Mouse (Mus musculus) layer of hippocampus, postnatal 14 days (tissue): ENCODE measurements around the gene Platr17. TPM values are rescaled to one million over a fixed set of nuclear protein-coding genes. Genes with fewer than 3 reads are reported as not detected.

Experiments
- DNase-seq, 2 experiments: peaks; one replicate each; pipeline ENCODE4 v3.0.0; 2021 to 2022; ENCODE audit warnings: low spot score in 2 of 2, mixed read lengths in 1 of 2
- total RNA-seq, 2 experiments: library from RNA; stranded (reverse); gene quantifications; 2 replicates each; pipeline ENCODE4 v1.2.3; 2021

Platr17 gene
- total RNA-seq, 2 experiments from 2014 or later, result 0.50 TPM; not detected in 1

DNA sequence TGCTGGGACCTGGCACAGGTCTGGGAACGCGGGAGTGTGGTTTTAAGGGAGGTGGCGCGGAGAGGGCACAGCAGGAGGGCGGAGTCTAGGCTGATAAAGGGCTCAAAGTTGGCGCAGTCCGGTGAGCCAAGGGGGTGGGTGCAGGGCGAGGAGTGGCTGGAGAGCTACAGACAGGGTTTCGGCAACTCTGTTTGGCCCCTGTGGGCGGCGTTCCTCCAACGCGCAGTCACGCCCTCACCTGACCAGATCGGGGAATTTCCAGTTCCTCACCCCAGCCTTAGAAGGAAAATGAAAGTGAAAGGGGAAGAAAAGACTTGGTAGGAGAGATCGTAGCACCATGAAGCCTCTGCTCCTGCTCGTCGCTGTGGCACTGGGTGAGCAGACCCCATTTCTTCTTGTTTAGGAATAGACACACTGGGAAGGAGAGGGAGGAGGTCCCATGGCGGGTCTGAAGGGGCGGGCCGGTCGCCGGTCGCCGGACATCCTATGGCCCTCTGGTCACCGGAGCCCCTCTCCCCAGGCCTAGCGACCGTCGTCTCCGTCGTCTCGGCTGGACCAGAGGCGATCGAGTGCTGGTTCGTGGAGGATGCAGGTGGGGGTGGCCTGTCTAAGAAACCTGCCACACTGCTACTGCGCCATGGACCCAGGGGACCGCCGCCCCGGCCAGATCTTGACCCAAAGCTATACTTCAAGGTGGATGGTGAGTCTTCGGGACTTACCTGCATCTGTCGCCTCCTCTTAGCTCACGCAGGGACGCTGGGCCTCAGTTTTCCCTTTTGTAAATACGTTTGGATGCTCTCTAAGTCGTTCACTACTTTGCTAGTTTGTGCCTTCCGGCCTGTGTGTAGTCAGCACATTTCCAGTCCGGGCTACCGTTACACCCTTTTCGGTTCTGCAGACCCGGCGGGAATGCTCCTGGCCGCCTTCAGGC, 14.7 kb downstream of the Platr17 start:
- no peak for DNase-seq

DNA sequence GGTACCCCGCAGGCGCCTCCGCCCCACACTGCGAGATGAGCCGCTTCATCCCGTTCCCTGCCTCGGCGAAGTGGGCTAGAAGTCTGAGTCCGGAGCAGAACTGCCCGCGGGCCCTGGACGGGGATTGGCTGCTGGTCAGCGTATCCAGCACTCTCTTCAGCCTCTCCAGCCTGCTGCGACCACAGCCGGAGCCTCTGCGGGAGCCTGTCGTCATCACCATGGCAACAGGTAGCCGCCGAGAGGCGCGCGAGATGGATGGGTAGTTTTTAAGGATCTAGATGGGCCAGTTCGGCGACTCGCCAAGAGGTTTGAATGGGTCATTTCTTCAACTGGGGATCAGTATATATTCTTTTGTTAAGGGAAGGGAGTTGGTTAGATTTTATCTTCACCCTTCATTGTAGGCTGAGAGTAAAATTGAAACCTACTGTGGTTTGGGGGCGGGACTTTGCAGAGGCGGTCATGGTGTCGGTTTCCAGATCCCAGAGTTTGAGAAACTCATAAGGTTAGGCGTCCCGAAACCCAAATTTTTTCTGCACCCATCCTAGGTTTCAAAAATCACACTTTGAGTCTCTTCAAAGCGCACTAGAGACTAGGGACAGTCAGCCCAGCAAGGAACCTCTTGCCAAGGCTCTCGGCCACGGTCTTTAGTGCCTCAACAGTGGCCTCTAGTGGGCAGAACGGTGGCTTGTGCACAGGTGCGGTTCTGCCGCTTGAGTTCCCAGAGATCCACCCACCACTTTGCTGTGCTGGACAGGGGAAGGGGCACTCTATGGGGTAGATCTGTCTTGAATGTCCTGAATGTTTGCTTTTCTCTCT, 15.6 kb downstream of the Platr17 start:
- peak; percentile 72 to 77 for DNase-seq

DNA sequence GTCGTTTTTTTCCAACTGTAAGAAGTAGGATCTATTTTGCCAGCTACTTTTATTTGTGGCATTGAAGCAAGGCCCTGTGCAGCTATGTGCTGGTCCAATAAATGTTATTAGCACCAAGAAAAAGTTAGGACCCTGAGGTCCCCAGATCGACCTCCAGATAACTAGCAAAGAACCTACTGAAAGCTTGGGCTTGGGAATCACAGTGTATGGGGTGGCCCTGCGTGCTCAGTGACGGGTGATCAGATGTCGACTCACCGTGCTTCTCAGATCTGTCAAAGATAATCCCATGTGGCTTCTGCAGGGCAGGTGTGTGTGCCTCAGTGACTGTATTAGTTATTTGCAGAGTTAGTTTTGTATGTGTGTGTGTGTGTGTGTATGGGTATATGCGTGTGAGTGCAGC, 16.4 kb downstream of the Platr17 start:
- no peak for DNase-seq

DNA sequence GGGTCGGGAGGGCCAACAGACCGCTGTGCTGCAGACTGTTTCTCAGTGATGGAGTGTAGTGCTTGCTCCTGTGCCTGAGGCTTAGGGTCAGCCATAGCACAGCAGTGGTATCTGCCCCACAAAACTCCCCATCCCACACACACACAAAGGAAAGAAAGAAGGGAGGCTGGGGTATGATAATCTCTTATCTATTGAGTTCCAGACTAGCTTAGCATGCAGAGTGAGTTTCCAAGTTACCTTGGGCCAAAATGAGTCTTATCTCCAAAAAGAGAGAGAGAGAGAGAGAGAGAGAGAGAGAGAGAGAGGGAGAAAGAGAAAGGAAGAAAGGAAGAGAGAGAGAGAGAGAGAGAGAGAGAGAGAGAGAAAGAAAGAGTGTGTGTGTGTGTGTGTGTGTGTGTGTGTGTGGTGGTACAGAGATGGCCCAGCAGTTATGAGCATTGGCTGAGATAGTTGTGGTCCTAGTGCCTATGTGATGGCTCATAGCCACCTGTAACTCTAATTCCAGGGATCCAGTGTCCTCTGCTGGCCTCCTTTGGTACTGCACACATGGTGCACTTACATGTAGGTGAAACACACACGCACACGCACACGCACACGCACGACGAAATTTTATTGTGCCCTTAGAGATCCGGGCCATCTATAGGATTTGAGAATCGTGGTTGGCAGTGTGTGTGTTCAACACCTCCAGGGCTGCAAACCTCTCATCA, 19.8 kb downstream of the Platr17 start:
- DNase-seq, result no peak

DNA sequence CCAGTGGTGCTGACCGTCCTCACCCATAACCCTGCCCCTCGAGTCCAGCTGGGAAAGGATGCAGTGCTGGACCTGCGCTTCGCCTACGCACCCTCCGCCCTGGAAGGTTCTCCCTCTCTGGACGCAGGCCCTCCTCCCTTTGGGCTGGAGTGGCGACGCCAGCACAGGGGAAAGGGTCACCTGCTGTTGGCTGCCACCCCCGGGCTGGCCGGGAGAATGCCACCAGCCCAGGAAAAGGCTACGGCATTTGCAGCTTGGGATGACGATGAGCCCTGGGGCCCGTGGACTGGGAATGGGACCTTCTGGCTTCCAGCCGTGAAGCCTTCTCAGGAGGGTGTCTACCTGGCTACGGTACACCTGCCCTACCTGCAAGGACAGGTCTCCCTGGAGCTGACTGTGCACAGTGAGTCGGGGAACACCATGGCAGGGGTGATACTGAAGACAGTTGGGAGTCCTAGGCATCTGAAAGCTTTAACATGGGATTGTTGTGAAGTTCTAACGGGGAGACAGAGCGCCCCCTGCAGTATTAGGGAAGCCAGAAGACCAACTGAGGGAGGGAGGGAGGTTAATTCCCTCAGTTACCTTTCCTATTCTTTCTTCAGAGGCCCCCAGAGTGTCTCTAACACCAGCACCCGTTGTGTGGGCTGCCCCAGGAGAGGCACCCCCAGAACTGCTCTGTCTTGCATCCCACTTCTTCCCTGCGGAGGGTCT, 20.6 kb downstream of the Platr17 start:
- DNase-seq, result no peak

DNA sequence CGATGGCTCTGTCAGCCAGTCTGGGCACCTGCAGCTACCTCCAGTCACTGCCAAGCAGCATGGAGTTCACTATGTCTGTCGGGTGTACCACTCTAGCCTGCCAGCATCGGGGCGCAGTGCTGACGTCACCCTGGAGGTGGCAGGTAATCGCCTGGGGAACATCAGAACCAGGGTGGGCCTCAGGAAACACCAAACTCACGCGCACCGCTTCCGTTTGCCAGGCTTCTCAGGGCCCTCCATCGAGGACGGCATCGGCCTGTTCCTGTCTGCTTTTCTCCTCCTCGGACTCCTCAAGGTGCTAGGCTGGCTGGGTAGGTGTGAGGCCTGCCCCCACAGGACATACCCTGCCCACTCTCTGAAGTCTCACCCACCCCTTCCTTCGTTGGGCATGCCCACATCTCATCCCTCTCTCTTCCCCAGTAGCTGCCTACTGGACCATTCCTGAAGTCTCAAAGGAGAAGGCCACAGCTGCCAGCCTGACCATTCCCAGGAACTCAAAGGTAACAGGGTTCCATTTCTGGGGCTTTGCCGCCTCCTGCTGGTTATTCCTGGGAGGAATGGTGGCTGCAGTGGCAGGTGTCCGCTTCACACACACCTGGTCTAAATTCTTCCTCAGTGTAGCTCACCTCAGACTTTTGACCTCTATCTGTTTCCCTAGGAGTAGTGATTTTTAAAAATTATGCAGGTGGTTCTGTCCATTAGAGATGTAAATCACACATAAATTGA, 21.4 kb downstream of the Platr17 start:
- DNase-seq, result no peak

DNA sequence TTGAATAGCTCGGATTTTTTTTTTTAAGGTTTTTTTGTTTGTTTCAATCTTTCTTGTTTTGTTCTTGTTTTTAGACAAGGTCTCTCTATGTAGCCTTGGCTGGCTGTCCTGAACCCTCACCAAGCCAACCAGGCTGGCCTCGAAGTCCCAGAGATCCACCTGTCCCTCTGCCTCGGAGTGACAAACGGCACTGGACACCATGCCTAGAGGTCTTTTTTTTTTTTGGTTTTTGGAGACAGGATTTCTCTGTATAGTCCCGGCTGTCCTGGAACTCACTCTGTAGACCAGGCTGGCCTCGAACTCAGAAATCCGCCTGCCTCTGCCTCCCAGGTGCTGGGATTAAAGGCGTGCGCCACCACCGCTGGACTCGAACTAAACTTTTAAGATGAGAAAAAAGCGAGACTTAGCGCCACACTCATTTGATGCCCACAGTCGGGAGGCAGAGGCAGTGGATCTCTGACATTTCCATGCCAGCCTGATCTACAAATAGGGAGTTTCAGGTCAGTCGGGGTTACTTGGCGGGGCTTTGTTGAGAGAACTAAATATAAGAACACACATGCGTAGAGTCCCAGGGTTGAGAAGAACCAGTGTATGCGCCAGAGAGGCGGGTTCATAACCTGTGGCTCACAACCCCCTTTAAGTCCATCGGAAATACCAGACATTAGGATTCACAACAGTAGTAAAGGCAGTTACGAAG, 23.5 kb downstream of the Platr17 start:
- DNase-seq, result no peak

DNA sequence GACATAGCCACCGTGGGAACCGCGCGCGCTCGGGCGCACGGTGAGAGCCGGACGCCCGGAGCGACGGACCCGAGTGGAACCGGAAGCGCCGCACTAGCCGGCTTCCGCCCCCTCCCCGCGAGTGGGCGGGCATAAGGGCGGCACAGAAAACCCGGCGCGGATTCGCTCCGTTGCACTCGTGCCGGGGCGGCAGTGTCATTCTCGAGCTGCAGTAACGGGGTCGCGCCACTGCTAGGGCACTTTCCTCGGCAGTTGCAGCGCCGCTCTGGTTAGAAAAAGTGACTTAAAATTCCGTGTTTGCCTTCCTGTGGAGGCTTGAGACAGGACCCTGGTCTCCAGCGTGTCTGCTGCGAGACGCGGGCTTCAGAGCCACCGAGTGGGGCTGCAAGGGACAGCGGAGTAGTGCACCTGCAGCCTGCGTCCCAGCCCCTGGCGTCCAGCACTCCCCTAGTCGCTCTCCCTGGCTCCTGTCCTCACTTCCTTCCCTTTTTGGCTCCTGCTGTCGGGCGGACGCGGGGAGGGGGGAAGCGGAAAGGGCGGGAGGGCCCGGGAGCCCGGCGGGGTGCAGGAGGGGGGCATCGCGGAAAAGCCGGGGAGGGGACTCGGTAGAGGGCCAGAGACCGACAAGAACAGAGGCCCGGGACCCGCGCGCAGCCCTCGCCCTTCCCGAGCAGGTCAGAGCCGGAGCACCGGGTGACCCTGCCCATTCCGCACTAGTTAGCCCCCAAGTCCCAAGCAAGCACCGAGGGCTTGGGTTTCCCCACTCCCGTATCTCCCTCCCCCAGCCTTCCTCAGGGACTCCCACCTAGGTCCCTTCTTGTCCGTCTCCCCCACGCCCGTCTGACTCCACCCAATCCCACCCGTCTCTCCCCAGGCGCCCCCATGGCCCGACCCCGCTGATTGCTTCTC, 24.7 kb downstream of the Platr17 start, which contains the start of gene Rgl2:
Rgl2 (plus strand) TSS at position 173 of the 909 bp plus-strand sequence.
- peak; percentile 93 to 94 for DNase-seq

DNA sequence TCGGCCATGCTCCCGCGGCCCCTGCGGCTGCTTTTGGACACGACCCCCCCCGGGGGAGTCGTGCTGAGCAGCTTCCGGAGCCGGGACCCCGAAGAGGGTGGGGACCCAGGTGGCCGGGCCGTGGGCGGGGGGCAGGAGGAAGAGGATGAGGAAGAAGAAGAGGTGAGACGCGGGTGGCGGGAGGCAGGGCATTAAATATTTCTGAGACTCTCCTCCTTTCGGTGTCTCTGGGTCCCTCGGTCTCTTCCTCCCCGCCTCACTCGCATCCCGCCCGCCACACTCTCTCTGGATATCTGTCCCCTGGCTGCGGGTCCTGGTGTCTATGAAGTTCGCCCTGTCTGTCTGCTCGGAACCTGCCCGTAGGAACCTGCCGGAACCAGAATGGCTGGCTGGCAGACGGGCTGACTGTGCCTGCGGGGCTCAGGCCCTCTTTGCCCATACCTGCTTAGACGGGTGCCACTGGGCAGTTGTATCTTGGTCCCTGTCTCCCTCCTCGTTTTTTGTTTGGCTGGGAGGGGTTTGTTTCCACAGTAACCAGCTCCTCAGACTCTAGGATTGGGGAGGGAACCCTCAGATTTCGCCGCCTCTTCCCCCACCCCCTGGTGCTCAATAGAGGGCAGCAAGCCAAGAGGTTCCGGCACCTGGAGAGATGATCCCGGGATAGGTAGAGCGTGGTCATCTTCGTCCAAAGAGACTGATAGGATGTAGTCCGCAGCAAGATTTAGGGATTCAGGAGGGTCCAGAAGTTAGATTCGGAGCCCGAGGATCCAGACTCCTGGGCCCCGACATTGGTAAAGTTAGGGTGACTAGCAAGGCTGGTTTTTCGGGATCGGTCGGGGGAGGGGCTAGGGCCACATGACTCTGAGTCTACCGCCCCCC, 25.6 kb downstream of the Platr17 start:
- peak; percentile 60 to 67 for DNase-seq

DNA sequence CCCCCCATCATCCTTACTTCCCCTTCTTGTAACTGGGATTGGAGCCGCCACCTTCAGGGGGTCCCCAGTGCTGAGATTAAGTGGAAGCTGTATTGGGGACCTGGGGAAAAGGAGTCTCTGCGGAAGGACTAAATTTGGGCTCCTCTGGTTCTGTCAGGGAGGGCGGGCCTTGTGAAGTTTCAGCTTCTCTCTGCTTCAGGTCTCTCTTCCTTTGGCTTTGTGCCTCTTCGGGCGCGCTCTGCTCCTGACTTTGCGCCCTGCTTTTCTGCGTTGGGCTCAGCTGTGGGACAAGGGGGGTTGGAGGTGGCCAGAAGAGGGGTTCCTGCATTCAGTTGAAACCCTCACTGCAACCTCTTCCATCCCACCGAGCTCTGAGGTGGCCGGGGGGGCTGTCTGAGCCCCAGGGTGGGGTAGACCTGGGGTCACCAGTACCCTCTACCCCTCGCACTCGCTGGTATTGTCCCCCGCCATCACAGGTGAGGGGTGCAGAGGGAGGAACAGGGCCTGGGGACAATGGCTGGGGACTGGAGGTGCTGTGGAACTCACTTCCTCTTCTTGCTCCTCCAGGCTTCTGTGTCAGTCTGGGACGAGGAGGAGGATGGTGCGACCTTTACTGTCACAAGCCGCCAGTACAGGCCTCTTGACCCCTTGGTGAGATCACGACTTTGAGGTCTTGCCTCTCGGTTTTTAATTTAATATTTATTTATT, 26.4 kb downstream of the Platr17 start:
- DNase-seq, result no peak

DNA sequence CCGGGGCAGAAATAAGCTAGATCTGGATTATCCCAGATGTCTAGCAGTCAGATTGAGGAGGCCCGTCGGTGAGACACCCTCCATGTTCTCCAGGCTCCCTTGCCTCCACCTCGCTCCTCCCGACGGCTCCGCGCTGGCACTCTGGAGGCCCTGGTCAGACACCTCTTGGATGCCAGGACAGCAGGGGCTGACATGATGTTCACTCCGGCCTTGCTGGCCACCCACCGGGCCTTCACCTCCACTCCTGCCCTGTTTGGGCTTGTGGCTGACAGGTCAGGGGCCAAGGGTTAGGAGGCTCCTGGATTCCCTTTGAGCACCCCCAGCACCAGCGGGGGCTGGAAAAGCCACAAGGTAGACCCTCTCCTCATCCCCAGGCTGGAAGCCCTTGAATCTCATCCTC, 27.0 kb downstream of the Platr17 start:
- DNase-seq, result no peak

DNA sequence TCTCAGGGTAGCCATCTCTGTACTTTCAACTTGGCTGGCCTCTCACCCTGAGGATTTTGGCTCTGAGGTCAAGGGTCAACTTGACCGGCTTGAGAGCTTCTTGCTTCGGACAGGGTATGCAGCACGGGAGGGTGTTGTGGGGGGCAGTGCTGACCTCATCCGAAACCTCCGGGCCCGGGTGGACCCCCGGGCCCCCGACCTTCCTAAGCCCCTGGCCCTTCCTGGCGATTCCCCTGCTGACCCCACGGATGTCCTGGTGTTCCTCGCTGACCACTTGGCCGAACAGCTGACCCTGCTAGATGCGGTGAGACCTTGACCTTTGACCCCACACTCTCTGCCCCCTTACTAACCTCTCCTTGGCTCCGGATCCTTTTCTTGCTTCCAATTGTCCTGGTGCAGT, 27.5 kb downstream of the Platr17 start:
- no peak for DNase-seq

DNA sequence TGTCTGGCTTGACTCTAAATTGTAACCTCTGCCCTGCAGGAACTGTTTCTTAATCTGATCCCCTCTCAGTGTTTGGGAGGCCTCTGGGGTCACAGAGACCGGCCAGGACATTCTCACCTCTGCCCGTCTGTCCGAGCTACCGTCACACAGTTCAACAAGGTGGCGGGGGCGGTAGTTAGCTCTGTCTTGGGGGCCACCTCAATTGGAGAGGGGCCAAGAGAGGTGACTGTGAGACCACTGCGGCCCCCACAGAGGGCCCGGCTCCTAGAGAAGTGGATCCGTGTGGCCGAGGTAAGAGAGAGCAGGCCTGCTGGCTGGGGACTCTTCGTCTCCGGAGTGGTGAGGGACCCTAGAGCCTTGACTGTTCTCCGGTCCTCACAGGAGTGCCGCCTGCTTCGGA, 28.0 kb downstream of the Platr17 start:
- DNase-seq, result no peak

DNA sequence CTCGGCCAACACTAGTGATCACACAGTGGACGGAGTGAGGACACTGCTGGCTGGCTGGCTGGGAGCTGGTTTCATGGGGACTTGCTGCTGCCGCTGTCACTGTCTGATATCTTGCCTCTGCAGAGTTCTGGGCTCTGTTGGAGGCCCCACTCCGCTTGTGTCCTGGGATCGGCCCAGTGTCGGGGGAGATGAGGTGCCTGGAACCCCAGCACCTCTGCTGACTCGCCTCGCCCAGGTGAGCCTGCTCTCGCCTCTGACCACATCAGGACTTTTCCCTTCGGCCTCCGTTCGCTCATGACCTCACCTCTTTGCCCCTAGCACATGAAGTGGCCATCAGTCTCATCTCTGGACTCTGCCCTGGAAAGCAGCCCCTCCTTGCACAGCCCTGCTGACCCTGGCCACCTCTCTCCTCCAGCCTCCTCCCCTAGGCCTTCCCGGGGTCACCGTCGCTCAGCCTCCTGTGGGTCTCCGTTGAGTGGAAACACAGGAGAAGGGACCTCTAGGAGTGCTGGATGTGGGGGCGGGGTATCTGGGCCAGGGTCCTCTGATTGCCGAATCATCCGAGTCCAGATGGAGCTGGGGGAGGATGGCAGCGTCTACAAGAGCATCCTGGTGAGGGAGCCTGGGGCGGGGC, 30.6 kb downstream of the Platr17 start:
- no peak for DNase-seq

DNA sequence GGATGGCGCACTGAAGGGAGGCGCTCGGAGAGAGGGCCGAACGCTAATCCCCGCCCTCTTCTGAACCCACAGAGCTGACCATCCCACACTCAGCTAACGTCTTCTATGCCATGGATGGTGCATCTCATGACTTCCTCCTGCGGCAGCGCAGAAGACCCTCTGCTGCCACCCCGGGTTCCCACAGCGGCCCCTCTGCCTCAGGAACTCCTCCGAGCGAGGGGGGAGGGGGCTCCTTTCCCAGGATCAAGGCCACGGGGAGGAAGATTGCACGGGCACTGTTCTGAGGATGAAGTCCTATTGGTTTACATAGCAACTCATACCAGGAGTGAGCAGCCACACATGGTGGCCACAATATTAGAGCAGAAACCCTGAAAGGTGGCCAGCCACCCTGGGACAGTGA, 32.1 kb downstream of the Platr17 start:
- no peak for DNase-seq

DNA sequence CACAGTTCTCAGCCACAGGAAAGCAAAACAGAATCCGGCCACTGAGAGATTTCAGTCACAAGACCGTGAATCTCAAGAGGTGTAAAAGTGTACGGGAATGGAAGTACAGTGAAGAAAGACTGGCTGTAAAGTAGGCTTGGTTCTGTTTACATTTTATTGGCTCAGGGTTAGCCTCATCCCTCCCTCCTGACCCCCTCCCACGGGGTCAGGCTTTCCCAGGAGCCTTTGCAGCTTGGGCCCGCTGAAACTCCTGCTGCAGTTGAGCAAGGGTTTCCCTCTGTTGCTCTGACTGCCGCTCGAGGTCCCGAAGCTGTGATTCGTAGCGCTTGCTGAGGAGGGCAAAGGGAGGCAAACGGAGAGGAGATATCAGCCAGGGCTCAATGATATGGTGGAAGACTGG, 33.8 kb downstream of the Platr17 start:
- no peak for DNase-seq
